In the genomic region with DNA sequence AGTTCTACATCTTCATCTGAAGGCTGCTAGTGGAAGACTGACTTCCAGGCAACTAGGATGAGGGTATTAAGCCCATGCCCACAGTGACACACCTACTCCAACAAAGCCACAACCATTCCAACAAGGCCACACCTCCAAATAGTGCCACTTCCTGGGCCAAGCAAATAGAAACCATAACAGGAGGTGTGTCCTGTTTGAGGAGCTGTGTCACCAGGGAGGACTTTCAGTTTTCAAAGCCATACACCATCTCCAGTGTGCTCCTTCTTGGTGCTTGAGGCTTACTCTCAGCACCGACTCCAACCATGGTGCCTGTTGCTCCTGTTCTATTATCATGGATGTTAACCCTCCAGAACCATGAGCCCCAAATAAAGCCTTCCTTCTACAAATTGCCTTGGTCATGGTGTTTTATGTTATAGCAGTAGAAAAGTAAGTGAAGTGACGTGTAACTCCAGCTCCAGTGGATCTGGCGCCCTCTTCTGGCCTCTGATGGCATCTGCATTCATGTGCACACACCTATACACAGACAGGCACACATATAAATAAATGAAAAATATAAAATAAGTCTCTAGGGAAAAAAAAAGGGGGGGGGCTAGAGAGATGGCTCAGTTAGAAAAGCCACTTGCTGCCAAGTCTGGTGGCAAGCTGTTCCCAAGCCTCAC, we compare ENCODE assay signal across 22 mouse cellular contexts. TPM values are rescaled to one million over a fixed set of nuclear protein-coding genes. Genes with fewer than 3 reads are reported as not detected.
DNase-seq lines count a peak whose midpoint lies in the region; ATAC-seq and TF ChIP-seq lines count a peak whose summit lies in the region.
"Had no signal": no experiment of that assay in that cellular context is flagged by ENCODE, and none has a peak within 500 bp of the region (broad histone marks: within the 10 kb centered on the region; RNA-seq: fewer than 3 reads in every experiment).

No protein-coding gene starts in this region.

- H3K9ac ChIP-seq in forebrain, postnatal 0 days = no peak overlapping the region
- no peak overlapping the region for H3K9ac ChIP-seq in forebrain, embryonic 11.5 days (ENCODE audit: low read length)
- no peak overlapping the region for H3K9ac ChIP-seq in midbrain, postnatal 0 days (replicated peaks; ENCODE audit: low read length, poor library complexity, severe bottlenecking)
- H3K9ac ChIP-seq in midbrain, embryonic 13.5 days (replicated peaks) = no peak overlapping the region
- H3K9ac ChIP-seq: embryonic facial prominence, embryonic 12.5 days; liver, embryonic 13.5 days; neural tube, embryonic 12.5 days had no signal

- no peak for ATAC-seq in forebrain, postnatal 0 days
- ATAC-seq in forebrain, embryonic 11.5 days (replicated peaks; ENCODE audit: low FRiP score) = no peak
- no peak for ATAC-seq in midbrain, postnatal 0 days (ENCODE audit: low FRiP score)
- ATAC-seq in midbrain, embryonic 13.5 days = no peak
- ATAC-seq: forebrain, embryonic 14.5 days had no signal

- no peaks in the 10 kb centered on the region for H3K4me1 ChIP-seq in forebrain, postnatal 0 days (ENCODE audit: insufficient read depth)
- H3K4me1 ChIP-seq in forebrain, embryonic 11.5 days (replicated peaks; ENCODE audit: control insufficient read depth, insufficient read depth, low read length) = no peaks in the 10 kb centered on the region
- H3K4me1 ChIP-seq in midbrain, postnatal 0 days (ENCODE audit: insufficient read depth, low read length) = no peaks in the 10 kb centered on the region
- H3K4me1 ChIP-seq in midbrain, embryonic 13.5 days (replicated peaks) = no peaks in the 10 kb centered on the region
- H3K4me1 ChIP-seq: embryonic facial prominence, embryonic 12.5 days; liver, embryonic 13.5 days; neural tube, embryonic 12.5 days had no signal

- no peak overlapping the region for H3K4me3 ChIP-seq in forebrain, postnatal 0 days (ENCODE audit: low read depth, low read length)
- H3K4me3 ChIP-seq in forebrain, embryonic 11.5 days (ENCODE audit: low read depth, low read length) = no peak overlapping the region
- H3K4me3 ChIP-seq in layer of hippocampus, adult 2 months = no peak overlapping the region
- H3K4me3 ChIP-seq in midbrain, postnatal 0 days (ENCODE audit: low read depth, low read length) = no peak overlapping the region
- H3K4me3 ChIP-seq in midbrain, embryonic 13.5 days (replicated peaks) = no peak overlapping the region
- H3K4me3 ChIP-seq: embryonic facial prominence, embryonic 12.5 days; erythroblast, embryonic 14.5 days; liver, embryonic 13.5 days; midbrain, embryonic 10.5 days; neural tube, embryonic 12.5 days had no signal

- H3K4me2 ChIP-seq in forebrain, postnatal 0 days (ENCODE audit: low read depth) = no peak overlapping the region
- no peak overlapping the region for H3K4me2 ChIP-seq in forebrain, embryonic 11.5 days (ENCODE audit: low read depth, low read length, severe bottlenecking)
- no peak overlapping the region for H3K4me2 ChIP-seq in midbrain, postnatal 0 days (ENCODE audit: low read depth, low read length, poor library complexity, severe bottlenecking)
- H3K4me2 ChIP-seq in midbrain, embryonic 13.5 days (replicated peaks) = no peak overlapping the region
- H3K4me2 ChIP-seq: embryonic facial prominence, embryonic 12.5 days; heart, embryonic 11.5 days; liver, embryonic 13.5 days; neural tube, embryonic 12.5 days had no signal

- H3K9me3 ChIP-seq in forebrain, postnatal 0 days (ENCODE audit: low read length) = no peaks in the 10 kb centered on the region
- H3K9me3 ChIP-seq in forebrain, embryonic 11.5 days (ENCODE audit: control insufficient read depth, low read length) = no peaks in the 10 kb centered on the region
- no peaks in the 10 kb centered on the region for H3K9me3 ChIP-seq in midbrain, postnatal 0 days (ENCODE audit: low read length)
- no peaks in the 10 kb centered on the region for H3K9me3 ChIP-seq in midbrain, embryonic 13.5 days

- TF ChIP-seq CTCF in forebrain, postnatal 0 days (IDR thresholded peaks at IDR 0.05; ENCODE audit: low read depth) = peak; percentile 51
- TF ChIP-seq CTCF in layer of hippocampus, adult 2 months (conservative IDR thresholded peaks at IDR 0.05) = peak; percentile 35; the same call in 1 of the 2 replicates
- TF ChIP-seq CTCF in midbrain, postnatal 0 days (IDR thresholded peaks at IDR 0.05) = peak; percentile 48

- no peak for DNase-seq in forebrain, postnatal 0 days
- DNase-seq in forebrain, embryonic 11.5 days (ENCODE audit: low spot score) = no peak
- no peak for DNase-seq in layer of hippocampus, adult 2 months (ENCODE audit: low spot score in 2 of 2)
- DNase-seq in layer of hippocampus, postnatal 36 days = no peak
- DNase-seq in midbrain, postnatal 0 days (ENCODE audit: low spot score) = no peak
- no peak for DNase-seq in right cerebral cortex, postnatal 10 days (ENCODE audit: low spot score in 2 of 2)
- DNase-seq: cerebellum, adult 9-10 months; heart, postnatal 10 days; kidney, postnatal 10 days; left cerebral cortex, postnatal 4 days; liver, embryonic 13.5 days; lung, postnatal 4 days; thymus, postnatal 36 days had no signal

- H3K36me3 ChIP-seq in forebrain, postnatal 0 days (ENCODE audit: insufficient read depth) = no peaks in the 10 kb centered on the region
- H3K36me3 ChIP-seq in forebrain, embryonic 11.5 days (ENCODE audit: control insufficient read depth, insufficient read depth, low read length) = no peaks in the 10 kb centered on the region
- no peaks in the 10 kb centered on the region for H3K36me3 ChIP-seq in midbrain, postnatal 0 days (ENCODE audit: insufficient read depth, low read length)
- H3K36me3 ChIP-seq in midbrain, embryonic 13.5 days = no peaks in the 10 kb centered on the region
- H3K36me3 ChIP-seq: embryonic facial prominence, embryonic 12.5 days; liver, embryonic 13.5 days; midbrain, embryonic 10.5 days; neural tube, embryonic 12.5 days had no signal

- no peak overlapping the region for H3K27ac ChIP-seq in forebrain, postnatal 0 days (ENCODE audit: low read depth, low read length)
- H3K27ac ChIP-seq in forebrain, embryonic 11.5 days (ENCODE audit: low read depth, low read length) = no peak overlapping the region
- H3K27ac ChIP-seq in layer of hippocampus, adult 2 months = no peak overlapping the region
- no peak overlapping the region for H3K27ac ChIP-seq in midbrain, postnatal 0 days (ENCODE audit: low read depth, low read length)
- no peak overlapping the region for H3K27ac ChIP-seq in midbrain, embryonic 13.5 days
- H3K27ac ChIP-seq: embryonic facial prominence, embryonic 12.5 days; liver, embryonic 13.5 days; midbrain, embryonic 10.5 days; neural tube, embryonic 12.5 days had no signal

- H3K27me3 ChIP-seq in forebrain, postnatal 0 days (ENCODE audit: insufficient read depth, low read length) = no peaks in the 10 kb centered on the region
- no peaks in the 10 kb centered on the region for H3K27me3 ChIP-seq in forebrain, embryonic 11.5 days (ENCODE audit: control insufficient read depth, insufficient read depth, low read length)
- H3K27me3 ChIP-seq in midbrain, postnatal 0 days (ENCODE audit: insufficient read depth, low read length) = no peaks in the 10 kb centered on the region
- H3K27me3 ChIP-seq in midbrain, embryonic 13.5 days = no peaks in the 10 kb centered on the region
- H3K27me3 ChIP-seq: embryonic facial prominence, embryonic 12.5 days; neural tube, embryonic 12.5 days had no signal

- 89% methylated on average over 3 of the region's 3 CpGs for WGBS in forebrain, postnatal 0 days
- WGBS in forebrain, embryonic 11.5 days = 83% methylated on average over 3 of the region's 3 CpGs
- 87% methylated on average over 3 of the region's 3 CpGs for WGBS in midbrain, postnatal 0 days
- 86% methylated on average over 3 of the region's 3 CpGs for WGBS in midbrain, embryonic 13.5 days

RNA-seq across cellular contexts. Expression of gene Arhgef19, which starts 26.8 kb away (rescaled TPM):
- total RNA-seq in forebrain, postnatal 0 days (2014; rRNA removed) = 0.95 and 1.6 TPM in 2 replicates
- polyA plus RNA-seq in forebrain, postnatal 0 days (2015; fragmentation: Nextera tagmentation; extraction: Ambion mirVana) = 0.52 and 0.90 TPM in 2 replicates
- 1.5 and 1.6 TPM in 2 replicates for polyA plus RNA-seq in forebrain, embryonic 11.5 days (2014; fragmentation: Nextera tagmentation; extraction: Ambion mirVana)
- 10 to 100 TPM; 15.5 to 16.2 TPM for total RNA-seq in layer of hippocampus, adult 2 months (2021)
- 10 to 100 TPM; 15.5 to 15.9 TPM for total RNA-seq in layer of hippocampus, postnatal 36 days (2021)
- 0.76 and 1.3 TPM in 2 replicates for total RNA-seq in midbrain, postnatal 0 days (2014; rRNA removed)
- 1.1 and 1.3 TPM in 2 replicates for polyA plus RNA-seq in midbrain, postnatal 0 days (2015; fragmentation: Nextera tagmentation; extraction: Ambion mirVana)
- 0.93 and 0.98 TPM in 2 replicates for polyA plus RNA-seq in midbrain, embryonic 13.5 days (2015; fragmentation: Nextera tagmentation; extraction: Ambion mirVana)
- total RNA-seq: common myeloid progenitor, adult 5-6 weeks; monocyte, adult 5-6 weeks had no signal

RNA-seq across cellular contexts. Expression of gene Epha2, which starts 34.9 kb away (rescaled TPM):
- total RNA-seq in forebrain, postnatal 0 days (2014; rRNA removed) = 1.2 and 1.4 TPM in 2 replicates
- polyA plus RNA-seq in forebrain, postnatal 0 days (2015; fragmentation: Nextera tagmentation; extraction: Ambion mirVana) = 0.33 and 0.39 TPM in 2 replicates
- polyA plus RNA-seq in forebrain, embryonic 11.5 days (2014; fragmentation: Nextera tagmentation; extraction: Ambion mirVana) = 1.3 and 2.3 TPM in 2 replicates
- 1 to 10 TPM in 1 of 2 experiments, under 1 TPM in 1; 0.86 to 1.3 TPM for total RNA-seq in layer of hippocampus, adult 2 months (2021)
- total RNA-seq in layer of hippocampus, postnatal 36 days (2021) = 1 to 10 TPM; 1.3 to 1.7 TPM
- 3.1 and 3.2 TPM in 2 replicates for total RNA-seq in midbrain, postnatal 0 days (2014; rRNA removed)
- 0.27 and 0.30 TPM in 2 replicates for polyA plus RNA-seq in midbrain, postnatal 0 days (2015; fragmentation: Nextera tagmentation; extraction: Ambion mirVana)
- polyA plus RNA-seq in midbrain, embryonic 13.5 days (2015; fragmentation: Nextera tagmentation; extraction: Ambion mirVana) = 3.5 and 4.7 TPM in 2 replicates
- total RNA-seq: monocyte, adult 5-6 weeks had no signal
- polyA plus RNA-seq: erythroblast, embryonic 14.5 days had no signal

RNA-seq across cellular contexts. Expression of gene Rsg1, which starts 52.4 kb away (rescaled TPM):
- 4.5 and 6.9 TPM in 2 replicates for total RNA-seq in forebrain, postnatal 0 days (2014; rRNA removed)
- 3.7 and 5.2 TPM in 2 replicates for polyA plus RNA-seq in forebrain, postnatal 0 days (2015; fragmentation: Nextera tagmentation; extraction: Ambion mirVana)
- 5.8 and 7.8 TPM in 2 replicates for polyA plus RNA-seq in forebrain, embryonic 11.5 days (2014; fragmentation: Nextera tagmentation; extraction: Ambion mirVana)
- 1 to 10 TPM; 2.5 to 5.4 TPM for total RNA-seq in layer of hippocampus, adult 2 months (2021)
- 1 to 10 TPM; 2.7 to 4.1 TPM for total RNA-seq in layer of hippocampus, postnatal 36 days (2021)
- 4.6 and 6.0 TPM in 2 replicates for total RNA-seq in midbrain, postnatal 0 days (2014; rRNA removed)
- polyA plus RNA-seq in midbrain, postnatal 0 days (2015; fragmentation: Nextera tagmentation; extraction: Ambion mirVana) = 5.2 and 5.3 TPM in 2 replicates
- polyA plus RNA-seq in midbrain, embryonic 13.5 days (2015; fragmentation: Nextera tagmentation; extraction: Ambion mirVana) = 6.4 and 8.9 TPM in 2 replicates
- polyA plus RNA-seq: erythroblast, embryonic 14.5 days had no signal
